Mouse (Mus musculus): ENCODE results near the gene Ifna15. TPM values are rescaled to one million over a fixed set of nuclear protein-coding genes. Genes with fewer than 3 reads are reported as not detected.

Gene Ifna15
- not detected in 2 replicates for polyA plus RNA-seq (2012; ENCODE audit: low replicate concordance)

DNA sequence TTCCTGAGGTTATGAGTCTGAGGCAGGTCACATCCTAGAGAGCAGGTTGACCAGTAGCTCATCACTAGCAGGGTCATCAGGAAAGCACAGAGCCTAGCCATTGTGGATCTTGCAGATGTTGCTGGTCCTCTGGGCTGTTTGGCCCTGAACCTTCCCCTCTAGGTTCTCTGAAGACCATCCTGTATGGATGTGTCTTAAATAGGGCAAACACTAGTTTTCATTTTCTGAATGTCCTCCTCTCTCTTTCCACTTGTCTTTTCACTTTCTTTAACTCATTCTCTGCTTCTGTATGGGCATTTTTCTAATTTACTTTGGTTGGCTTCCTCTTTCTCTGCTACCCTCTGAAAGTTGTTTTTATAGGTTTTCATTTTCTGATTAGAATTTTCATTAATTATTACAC lies at the start of gene Ifna15:
Ifna15 (minus strand) TSS at position 101 of the 400 bp plus-strand sequence.

DNA sequence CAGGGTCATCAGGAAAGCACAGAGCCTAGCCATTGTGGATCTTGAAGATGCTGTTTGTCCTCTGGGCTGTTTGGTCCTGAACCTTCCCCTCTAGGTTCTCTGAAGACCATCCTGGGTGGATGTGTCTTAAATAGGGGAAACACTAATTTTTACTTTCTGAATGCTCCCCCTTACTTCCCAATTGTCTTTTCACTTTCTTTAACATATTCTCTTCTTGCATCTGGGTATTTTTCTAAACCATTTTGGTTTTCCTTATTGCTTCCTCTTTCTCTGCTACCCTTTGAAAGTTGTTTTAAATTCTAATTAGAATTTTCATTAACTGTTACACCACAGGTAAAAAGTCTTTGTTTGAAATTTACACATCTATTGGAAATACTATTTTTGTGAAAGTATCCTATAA lies 45.2 kb upstream of the Ifna15 start, which contains the start of gene Ifna12:
Ifna12 (minus strand) TSS at position 101 of the 400 bp plus-strand sequence.

DNA sequence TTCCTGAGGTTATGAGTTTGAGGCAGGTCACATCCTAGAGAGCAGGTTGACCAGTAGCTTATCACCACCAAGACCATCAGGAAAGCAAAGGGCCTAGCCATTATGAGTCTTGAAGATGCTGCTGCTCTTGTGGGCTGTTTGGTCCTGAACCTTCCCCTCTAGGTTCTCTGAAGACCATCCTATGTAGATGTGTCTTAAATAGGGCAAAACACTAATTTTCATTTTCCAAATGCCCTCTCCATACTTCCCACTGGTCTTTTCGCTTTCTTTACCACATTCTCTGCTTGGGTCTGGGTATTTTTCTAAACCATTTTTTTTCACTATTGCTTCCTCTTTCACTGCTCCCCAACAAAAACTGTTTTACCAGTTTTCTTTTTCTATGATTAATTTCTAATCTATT lies 34.2 kb upstream of the Ifna15 start, which contains the start of gene Ifna9:
Ifna9 (minus strand) TSS at position 101 of the 400 bp plus-strand sequence.

DNA sequence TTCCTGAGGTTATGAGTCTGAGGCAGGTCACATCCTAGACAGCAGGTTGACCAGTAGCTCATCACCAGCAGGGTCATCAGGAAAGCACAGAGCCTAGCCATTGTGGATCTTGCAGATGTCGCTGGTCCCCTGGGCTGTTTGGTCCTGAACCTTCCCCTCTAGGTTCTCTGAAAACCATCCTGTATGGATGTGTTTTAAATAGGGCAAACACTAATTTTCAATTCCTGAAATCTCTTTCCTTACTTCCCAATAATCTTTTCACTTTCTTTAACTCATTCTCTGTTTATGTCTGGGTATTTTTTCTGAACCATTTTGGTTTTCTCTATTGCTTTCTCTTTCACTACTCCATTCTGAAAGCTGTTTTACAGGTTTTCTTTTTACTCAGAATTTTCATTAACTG lies 13.7 kb upstream of the Ifna15 start, which contains the start of gene Ifna14:
Ifna14 (minus strand) TSS at position 101 of the 400 bp plus-strand sequence.

DNA sequence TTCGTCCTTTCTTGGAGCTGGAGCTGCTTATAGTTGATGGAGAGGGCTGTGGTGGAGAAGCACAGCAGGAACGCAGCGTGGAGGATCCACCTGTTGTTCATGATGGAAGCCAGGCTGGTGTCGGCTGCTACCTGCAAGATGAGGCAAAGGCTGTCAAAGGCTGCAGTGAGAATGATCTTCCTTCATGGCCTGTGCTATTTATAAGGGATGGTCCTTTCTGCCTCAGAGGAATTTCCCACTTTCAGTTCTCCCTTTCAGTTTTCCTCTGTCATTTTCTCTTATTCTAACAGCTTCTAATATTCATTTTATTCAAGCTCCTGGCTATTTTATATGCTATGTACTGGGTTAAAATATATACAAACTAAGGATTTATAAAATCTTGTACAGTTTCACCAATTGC lies 35.4 kb downstream of the Ifna15 start, which contains the start of gene Ifnb1:
Ifnb1 (minus strand) TSS at position 101 of the 400 bp plus-strand sequence.

Other genes with a start within 250 kb of the Ifna15 start
- 0.36 TPM in 1 of 2 replicates, not detected in the other for gene Hacd4, start 119.3 kb downstream of the Ifna15 start, polyA plus RNA-seq (2012; ENCODE audit: low replicate concordance)
- not detected in 2 replicates for gene Ifnb1, start 35.5 kb downstream of the Ifna15 start, polyA plus RNA-seq (2012; ENCODE audit: low replicate concordance)
- gene Ifna14, start 13.6 kb upstream of the Ifna15 start, polyA plus RNA-seq (2012; ENCODE audit: low replicate concordance) = not detected in 2 replicates
- not detected in 2 replicates for gene Ifna9, start 34.1 kb upstream of the Ifna15 start, polyA plus RNA-seq (2012; ENCODE audit: low replicate concordance)
- not detected in 2 replicates for gene Ifna12, start 45.1 kb upstream of the Ifna15 start, polyA plus RNA-seq (2012; ENCODE audit: low replicate concordance)
- gene C87499, start 76.2 kb upstream of the Ifna15 start, polyA plus RNA-seq (2012; ENCODE audit: low replicate concordance) = not detected in 2 replicates
- not detected in 2 replicates for gene Ifna13, start 86.2 kb upstream of the Ifna15 start, polyA plus RNA-seq (2012; ENCODE audit: low replicate concordance)
- gene Ifna16, start 118.7 kb upstream of the Ifna15 start, polyA plus RNA-seq (2012; ENCODE audit: low replicate concordance) = not detected in 2 replicates
- gene Ifna2, start 125.7 kb upstream of the Ifna15 start, polyA plus RNA-seq (2012; ENCODE audit: low replicate concordance) = not detected in 2 replicates
- gene Ifnab, start 133.1 kb upstream of the Ifna15 start, polyA plus RNA-seq (2012; ENCODE audit: low replicate concordance) = not detected in 2 replicates
- not detected in 2 replicates for gene Gm26566, start 163.6 kb upstream of the Ifna15 start, polyA plus RNA-seq (2012; ENCODE audit: low replicate concordance)
- gene Klhl9, start 164.2 kb upstream of the Ifna15 start, polyA plus RNA-seq (2012; ENCODE audit: low replicate concordance) = 5.7 and 6.4 TPM in 2 replicates
- not detected in 2 replicates for gene Gm13271, start 196.6 kb upstream of the Ifna15 start, polyA plus RNA-seq (2012; ENCODE audit: low replicate concordance)
- not detected in 2 replicates for gene Gm13283, start 201.9 kb upstream of the Ifna15 start, polyA plus RNA-seq (2012; ENCODE audit: low replicate concordance)
- not detected in 2 replicates for gene Gm13290, start 215.6 kb upstream of the Ifna15 start, polyA plus RNA-seq (2012; ENCODE audit: low replicate concordance)
- not detected in 2 replicates for gene Gm13289, start 218.7 kb upstream of the Ifna15 start, polyA plus RNA-seq (2012; ENCODE audit: low replicate concordance)
- gene Gm13272, start 221.6 kb upstream of the Ifna15 start, polyA plus RNA-seq (2012; ENCODE audit: low replicate concordance) = not detected in 2 replicates
- not detected in 2 replicates for gene Ifnz, start 223.9 kb upstream of the Ifna15 start, polyA plus RNA-seq (2012; ENCODE audit: low replicate concordance)
- gene Gm13276, start 227.5 kb upstream of the Ifna15 start, polyA plus RNA-seq (2012; ENCODE audit: low replicate concordance) = not detected in 2 replicates
- not detected in 2 replicates for gene Gm13277, start 230.4 kb upstream of the Ifna15 start, polyA plus RNA-seq (2012; ENCODE audit: low replicate concordance)
- not detected in 2 replicates for gene Gm13278, start 233.3 kb upstream of the Ifna15 start, polyA plus RNA-seq (2012; ENCODE audit: low replicate concordance)
- gene Gm13275, start 236.2 kb upstream of the Ifna15 start, polyA plus RNA-seq (2012; ENCODE audit: low replicate concordance) = not detected in 2 replicates
- gene Gm13279, start 239.2 kb upstream of the Ifna15 start, polyA plus RNA-seq (2012; ENCODE audit: low replicate concordance) = not detected in 2 replicates
- not detected in 2 replicates for gene Gm13285, start 241.4 kb upstream of the Ifna15 start, polyA plus RNA-seq (2012; ENCODE audit: low replicate concordance)
- gene Gm13287, start 245.0 kb upstream of the Ifna15 start, polyA plus RNA-seq (2012; ENCODE audit: low replicate concordance) = not detected in 2 replicates
- gene Gm13288, start 247.3 kb upstream of the Ifna15 start, polyA plus RNA-seq (2012; ENCODE audit: low replicate concordance) = not detected in 2 replicates

All from leukemia stem cell, adult 10-12 weeks (primary cell).